Mouse (Mus musculus) lung, adult 2 months (tissue): ENCODE measurements around the gene Sipa1l1.

Experiments
- CTCF ChIP-seq: fragments of 200-500 bp; IDR thresholded peaks from 2 replicates; pipeline ENCODE4 v1.5.1; 2011; ENCODE audit warnings: mild to moderate bottlenecking, low read length, control low read depth; ENCODE audit not compliant: insufficient read depth
- POLR2A ChIP-seq: fragments of 200-500 bp; IDR thresholded peaks from 2 replicates; pipeline ENCODE4 v1.6.1; 2011; ENCODE audit warnings: low read depth, mild to moderate bottlenecking, control low read depth, low read length, borderline replicate concordance; ENCODE audit errors: extremely low read depth

DNA sequence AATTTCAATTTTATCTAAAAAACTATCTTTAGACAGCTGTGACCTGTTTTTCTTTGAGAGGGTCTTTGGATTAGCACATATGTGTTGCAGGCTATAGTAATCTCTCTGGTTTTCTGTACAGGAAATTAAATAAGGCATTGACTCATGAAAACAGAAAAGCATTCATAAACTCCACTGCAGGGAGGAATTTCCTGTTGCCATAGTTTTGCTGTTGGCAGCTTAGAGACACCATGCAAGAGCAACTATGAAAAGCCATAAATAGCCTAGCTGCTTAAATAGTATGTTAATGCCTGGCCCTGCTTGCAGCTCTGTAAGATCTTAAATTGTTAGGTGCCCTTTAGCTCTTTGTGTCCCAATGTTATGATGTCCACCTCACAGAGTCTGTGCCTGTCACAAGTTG is 204.9 kb downstream of the Sipa1l1 start:
- TF ChIP-seq CTCF = no peak
- TF ChIP-seq POLR2A = no peak
